Mouse (Mus musculus): ENCODE data around the gene Kcnk5.

Kcnk5 gene

DNA sequence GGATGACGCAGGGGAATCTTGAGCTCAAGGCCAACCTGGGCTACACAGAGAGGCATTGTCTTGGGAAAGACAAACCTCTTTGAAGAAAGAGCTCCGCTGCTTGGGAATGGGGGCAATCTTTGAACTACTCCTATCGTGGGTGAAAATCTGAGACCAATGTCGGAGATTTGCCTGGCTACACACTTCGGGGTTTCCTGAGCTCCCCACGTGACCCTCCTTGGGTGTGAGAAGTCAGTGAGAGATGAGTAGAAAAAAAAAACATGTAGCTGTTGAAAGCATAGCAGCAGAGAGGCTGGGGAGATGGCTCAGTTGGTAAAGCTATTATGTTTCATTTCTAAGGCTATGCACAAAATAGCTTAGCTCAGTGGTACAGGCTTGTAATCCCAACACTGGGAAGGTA lies 66.7 kb downstream of the Kcnk5 start:
- in situ Hi-C loops (cut with MboI, MseI), result no loop called here

DNA sequence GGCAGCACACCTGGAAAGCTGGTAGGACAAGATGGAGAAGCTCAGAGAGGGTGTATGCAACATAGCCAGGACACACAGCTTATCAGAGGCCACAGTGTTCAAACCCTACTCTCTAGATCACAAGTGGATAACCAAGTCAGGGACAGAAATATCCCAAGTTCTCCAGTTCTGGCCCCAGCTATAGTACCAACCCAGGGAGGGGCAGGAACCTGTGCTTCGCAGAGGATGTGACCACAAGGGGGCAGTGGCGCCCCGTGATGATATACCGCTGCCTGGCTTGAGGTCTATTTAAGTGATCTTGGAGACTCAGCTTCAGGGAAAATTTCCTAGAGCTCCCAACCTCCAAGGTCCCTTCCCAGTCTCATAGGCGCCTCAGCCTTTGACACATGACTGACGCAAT lies 67.6 kb downstream of the Kcnk5 start:
- in situ Hi-C loops (cut with MboI, MseI), result no loop called here

DNA sequence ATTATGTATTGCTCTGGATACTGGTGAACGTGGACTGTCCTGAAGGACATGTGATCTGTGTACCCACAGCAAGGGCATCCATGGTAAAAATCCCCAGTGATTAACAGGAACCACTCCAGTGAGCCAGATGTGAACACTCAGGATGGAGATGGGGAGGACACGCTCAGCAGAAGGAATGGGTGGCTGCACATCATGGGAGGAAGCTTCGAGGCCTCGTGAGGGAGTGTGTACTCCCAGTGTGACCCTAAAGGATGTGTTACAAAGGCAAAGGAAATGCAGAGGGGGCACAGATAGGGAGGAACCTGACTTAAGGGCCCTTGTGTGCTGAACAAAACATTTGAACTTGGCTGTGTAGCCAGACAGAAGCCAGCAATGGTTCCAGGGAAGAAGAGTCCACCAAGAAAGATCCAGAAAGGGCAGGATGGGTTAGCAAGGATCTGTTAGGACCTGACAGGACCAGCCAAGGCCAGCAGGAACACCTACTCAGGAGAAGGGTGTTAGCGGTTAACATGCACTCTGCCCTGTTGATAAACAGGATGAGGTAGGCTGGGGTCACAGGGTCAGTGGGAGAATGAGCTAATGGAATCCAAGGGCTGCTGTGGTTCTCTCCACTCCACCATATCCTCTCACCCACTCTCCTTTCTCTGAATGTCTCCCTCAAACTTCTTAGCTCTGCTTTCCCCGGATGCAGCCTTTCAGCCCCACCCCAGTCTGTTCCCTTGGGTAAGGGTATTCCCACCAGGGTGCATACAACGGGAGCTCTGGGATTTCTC lies 68.2 kb downstream of the Kcnk5 start:
- in situ Hi-C loops (cut with MboI, MseI), result no loop called here

DNA sequence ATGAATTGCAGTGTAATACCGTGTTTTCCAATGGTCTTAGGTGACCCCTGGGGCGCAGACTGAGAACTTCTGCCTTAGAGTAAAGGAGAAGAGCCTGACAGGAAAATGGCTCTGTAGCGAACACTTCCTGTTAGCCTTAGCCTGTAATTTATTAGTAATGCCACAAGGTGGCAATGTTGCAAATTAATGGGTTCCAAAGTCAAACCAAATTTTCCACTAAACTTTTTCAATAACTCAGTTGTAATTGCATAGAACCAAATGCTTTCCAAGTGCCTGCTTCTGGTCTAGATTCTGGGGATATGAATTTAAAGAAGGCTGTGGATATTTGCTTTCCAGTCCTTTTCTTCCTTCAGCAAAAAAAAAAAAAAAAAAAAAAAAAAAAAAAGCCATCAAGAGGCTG lies 69.4 kb downstream of the Kcnk5 start:
- in situ Hi-C loops (cut with MboI, MseI), result no loop called here

DNA sequence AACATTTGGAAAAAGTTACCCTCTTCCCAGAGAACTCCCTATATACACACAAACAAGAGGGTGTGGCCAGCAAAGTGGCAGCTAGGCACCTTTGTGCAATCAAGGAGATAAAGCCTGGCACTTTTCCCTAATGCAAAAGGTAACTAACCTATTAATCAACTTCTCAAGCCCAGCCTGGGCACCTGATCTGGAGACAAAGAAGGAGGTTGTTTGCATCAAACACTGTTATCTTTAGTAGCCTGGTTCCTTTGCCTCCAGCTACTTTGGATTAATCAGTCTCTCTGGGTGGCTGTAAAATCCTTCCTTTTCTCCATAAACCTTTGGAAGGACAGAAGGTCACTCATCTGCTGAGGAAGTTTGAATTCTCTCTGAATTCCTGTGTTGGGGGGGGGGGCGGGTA lies 70.7 kb downstream of the Kcnk5 start:
- in situ Hi-C loops (cut with MboI, MseI), result no loop called here

DNA sequence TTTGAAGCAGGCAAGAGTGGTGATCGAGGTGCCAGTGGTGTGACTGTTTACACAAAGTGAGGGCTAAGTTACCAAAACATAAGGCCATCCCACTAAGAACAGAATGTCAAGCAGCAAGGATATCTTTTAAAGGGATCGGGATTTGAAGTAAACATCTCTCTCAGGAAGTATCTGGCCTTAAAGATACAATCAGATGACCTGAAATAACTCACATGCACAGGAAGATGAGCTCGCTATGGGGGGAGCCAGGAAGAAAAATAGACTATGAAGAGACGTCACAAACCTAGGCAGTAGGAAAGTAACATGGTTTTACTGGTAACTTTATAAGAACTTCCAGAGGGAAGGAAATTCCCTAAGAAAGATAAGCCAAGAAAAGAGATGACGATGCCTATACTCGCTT lies 75.3 kb downstream of the Kcnk5 start:
- in situ Hi-C loops (cut with MboI, MseI), result no loop called here

DNA sequence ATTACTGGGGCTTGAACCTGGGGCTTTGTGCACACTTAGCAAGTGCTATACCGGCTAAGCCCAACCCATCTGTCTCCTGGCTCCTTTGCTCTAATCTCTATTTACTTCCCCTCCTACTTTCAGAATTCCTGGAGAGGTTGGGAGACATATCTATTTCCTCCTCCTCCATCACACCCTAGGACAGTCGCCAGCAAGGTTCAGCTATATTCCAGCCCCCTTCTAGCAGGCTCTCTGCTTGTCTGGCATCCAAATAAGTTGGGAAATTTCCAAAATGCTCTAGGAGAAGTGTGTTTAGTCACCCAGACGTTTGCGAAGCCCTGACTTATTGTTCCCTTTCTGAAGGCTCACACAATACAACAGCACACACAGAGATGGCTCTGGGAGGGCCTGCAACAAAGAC lies 78.4 kb downstream of the Kcnk5 start:
- in situ Hi-C loops (cut with MboI, MseI), result no loop called here

DNA sequence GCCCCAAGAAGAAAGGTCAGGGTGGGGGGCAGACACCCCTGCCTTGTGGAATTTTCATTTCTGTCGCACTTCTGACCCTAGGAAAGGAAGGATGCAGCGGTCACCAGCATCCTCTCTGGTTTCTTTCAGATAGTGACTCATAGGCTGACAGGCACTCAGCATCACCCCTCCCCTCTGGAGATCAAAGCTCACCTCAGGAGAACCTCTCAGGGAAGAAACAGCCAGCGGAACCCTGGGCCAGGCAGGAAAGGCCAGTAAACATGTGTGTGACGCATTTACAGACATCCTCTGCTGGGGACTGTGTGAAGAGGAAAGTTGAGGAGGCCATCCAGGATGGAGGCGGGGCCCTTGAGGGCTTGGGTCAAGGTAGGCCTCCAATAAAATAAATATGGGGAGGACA lies 83.5 kb downstream of the Kcnk5 start:
- in situ Hi-C loops (cut with MboI, MseI), result no loop called here

DNA sequence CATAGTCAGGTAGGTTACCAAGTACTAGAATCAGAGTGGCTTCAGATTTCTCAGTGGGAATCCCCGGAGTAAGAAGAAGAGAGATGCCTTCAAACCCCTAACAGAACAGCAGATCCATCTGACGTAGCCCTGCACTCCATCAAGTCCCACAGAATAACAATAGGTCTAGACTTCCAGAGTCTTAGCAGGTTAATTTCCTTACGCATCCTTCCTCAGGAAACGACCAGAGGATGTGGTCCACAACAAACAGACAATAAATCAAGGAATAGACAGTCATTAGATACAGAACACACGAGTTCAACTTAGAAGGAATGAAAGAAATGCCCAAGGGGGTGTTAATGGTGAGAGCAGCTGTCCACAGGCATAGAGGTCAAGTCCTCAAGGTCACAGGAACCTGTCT lies 86.7 kb downstream of the Kcnk5 start:
- in situ Hi-C loops (cut with MboI, MseI), result no loop called here

DNA sequence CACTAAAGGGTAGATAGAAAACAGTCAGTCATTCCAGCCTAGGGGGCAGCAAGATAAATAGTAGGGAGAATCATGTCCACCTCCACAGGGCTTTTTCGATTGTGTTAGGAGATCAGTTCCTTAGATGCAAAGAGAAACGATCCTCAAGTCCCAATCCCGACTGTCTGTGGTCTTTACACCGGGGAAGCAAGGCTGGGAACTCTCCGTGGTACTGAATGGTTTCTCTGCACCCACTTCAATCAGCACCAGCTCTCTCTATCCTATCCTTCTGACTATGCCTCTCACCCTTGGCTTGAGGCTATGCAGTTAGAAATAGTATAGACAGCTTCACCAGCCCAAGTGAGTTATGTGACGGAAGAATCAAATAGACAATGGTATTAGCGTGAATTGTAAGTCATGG lies 88.1 kb downstream of the Kcnk5 start:
- in situ Hi-C loops (cut with MboI, MseI), result no loop called here
